Mouse (Mus musculus): ENCODE results near the gene Grik5.
"Not testable (repeated sequence)": the region's sequence is repeated elsewhere in the genome, so short reads cannot be mapped to it uniquely, and the experiment has no call there.

Gene Grik5

DNA sequence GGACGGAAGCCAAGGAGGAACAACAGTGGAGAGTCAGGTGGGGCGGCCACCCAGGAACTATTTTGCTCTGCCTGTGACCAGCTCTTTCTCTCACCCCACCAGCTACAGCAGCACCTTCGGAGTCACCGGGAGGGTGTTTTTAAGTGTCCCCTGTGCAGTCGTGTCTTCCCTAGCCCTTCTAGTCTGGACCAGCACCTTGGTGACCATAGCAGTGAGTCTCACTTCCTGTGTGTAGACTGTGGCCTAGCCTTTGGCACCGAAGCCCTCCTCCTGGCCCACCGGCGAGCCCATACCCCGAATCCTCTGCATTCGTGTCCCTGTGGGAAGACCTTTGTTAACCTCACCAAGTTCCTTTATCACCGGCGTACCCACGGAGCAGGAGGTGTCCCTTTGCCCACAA is 8.3 kb upstream of the Grik5 start:
- DNase-seq (ENCODE audit: low read depth, low spot score): no peak

DNA sequence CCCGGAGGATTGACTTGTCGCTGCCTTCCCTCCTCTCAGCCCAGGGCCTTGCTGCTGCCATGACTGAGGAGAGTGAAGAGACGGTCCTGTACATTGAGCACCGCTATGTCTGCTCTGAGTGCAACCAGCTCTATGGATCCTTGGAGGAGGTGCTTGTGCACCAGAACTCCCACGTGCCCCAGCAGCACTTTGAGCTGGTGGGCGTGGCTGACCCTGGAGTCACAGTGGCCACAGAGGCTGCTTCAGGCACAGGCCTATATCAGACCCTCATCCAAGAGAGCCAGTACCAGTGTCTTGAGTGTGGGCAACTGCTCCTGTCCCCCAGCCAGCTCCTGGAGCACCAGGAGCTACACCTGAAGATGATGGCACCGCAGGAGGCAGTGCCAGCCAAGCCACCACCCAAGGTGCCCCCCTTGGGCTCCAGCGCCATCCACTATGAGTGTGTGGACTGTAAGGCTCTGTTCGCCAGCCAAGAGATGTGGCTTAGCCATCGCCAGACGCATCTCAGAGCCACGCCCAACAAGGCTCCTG is 7.4 kb upstream of the Grik5 start:
- DNase-seq (ENCODE audit: low read depth, low spot score): no peak

GRCm38 (mm10) chr7:25077414-25077755 is 5.2 kb upstream of the Grik5 start:
- no peak for DNase-seq (ENCODE audit: low read depth, low spot score)

- peak; percentile 95 for DNase-seq (ENCODE audit: low read depth, low spot score)
Measured at GRCm38 (mm10) chr7:25076663-25077413, 4.7 kb upstream of the Grik5 start.

- DNase-seq (ENCODE audit: low read depth, low spot score): no peak
Measured at GRCm38 (mm10) chr7:25076296-25076662, 4.1 kb upstream of the Grik5 start.

DNA sequence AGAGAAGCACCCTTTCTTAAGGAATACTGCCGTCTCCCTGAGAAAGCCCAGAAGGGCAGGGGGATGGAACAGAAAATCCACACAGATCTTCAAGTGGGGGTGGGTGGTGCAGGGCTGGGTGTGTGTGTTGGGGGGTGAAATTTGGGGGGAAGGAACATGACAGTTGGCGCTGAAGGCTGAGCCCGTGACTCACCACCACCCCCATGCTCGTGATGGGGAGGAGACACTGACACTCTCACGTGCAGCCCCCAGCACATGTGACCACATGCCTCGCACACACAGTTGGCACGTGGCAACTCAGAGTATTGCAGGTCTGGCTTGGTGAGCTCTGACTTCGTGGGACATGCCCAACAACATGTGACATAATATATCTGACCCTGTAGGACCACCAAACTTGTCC is 1.8 kb upstream of the Grik5 start:
- no peak for DNase-seq (ENCODE audit: low read depth, low spot score)

DNA sequence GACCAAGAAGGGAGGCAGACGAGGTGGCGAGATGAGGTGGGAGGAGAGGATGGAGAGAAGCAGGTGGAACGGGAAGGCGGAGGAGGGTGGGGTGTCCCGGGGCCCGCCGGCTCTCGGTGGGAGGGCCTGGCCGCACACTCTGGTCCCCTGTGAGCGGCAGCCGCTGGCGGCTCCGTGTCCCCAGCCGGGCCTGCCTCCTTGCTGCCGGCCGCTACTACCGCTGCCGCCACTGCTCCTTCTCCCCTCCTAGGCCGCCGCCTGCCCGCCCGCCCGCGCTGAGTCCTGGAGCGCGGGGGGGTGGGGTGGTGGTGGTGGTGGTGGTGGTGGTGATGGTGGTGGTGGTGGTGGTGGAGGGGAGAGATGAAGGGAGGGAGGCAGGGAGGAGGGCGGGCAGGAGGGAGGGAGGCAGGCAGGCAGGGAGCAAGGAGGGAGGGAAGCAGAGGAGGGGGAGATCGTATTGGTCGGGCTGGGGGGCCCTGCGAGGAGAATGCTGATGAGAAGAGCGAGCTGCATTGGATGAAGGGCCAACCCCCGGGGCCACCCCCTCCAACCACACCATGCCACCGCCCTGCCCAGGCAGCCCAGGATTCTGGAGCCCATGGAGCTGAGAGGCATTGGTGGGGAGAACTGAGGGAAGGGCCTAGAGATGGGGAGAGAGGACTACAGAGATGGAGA is 707 bp upstream of the Grik5 start:
- DNase-seq (ENCODE audit: low read depth, low spot score): no peak

DNA sequence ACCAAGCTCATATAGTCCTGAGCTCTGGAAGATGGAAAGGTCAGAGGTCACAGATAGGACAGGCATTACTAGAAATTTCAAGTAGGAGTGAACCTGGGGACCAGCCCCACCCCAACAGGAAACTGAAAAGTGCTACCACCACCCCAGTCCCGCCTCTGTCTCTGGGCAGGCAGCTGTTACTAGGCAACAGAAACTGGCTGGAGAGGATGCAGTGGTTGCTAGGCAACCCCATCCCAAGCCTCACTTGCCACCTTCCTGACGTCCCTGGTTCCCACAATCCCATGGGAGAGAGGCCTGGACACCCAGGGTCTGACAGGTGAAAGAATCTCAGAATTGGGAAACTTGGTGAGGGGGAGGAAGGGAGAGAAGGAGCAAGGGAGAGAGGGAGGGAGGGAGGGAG is 3.4 kb downstream of the Grik5 start:
- DNase-seq (ENCODE audit: low read depth, low spot score): no peak

DNA sequence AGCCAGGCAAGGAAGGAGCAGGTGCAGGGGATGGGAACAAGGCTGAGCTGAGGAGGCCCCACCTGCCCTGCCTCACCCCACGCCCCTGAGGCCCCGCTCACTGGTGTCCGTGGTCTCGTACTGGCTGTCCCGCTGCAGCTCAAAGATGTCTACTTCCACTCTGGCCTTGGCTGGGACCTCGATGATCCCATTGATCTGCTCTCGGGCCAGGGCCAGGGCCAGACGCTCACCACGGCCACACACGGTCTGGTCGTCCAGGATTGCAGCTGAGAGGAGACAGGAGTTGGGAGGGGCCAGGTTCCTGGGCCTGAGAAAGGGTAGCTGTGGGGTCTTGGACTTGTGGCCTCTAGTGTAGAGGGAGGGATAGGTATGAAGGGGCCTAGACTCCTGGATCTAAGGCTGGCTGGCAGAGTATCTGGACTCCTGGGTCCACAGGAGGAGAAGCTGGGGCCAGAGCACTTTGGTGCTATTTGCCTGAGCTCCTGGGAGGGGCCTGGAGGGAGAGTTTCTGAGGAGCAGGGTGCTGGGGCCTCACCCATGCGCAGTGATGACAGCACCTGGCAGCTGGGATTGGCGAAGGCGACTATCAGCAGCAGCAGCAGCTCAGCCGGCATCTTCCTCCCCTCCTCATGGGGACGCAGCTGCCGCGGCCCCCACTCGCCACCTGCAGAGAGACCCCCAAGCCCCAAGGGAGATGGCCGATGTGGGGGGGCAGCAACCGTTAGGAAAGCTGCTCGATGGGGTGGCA is 4.1 kb downstream of the Grik5 start:
- DNase-seq (ENCODE audit: low read depth, low spot score): no peak

- no peak for DNase-seq (ENCODE audit: low read depth, low spot score)
Measured at GRCm38 (mm10) chr7:25067338-25067737, 4.8 kb downstream of the Grik5 start.

- DNase-seq (ENCODE audit: low read depth, low spot score): no peak
Measured at GRCm38 (mm10) chr7:25063900-25064299, 8.2 kb downstream of the Grik5 start.

DNA sequence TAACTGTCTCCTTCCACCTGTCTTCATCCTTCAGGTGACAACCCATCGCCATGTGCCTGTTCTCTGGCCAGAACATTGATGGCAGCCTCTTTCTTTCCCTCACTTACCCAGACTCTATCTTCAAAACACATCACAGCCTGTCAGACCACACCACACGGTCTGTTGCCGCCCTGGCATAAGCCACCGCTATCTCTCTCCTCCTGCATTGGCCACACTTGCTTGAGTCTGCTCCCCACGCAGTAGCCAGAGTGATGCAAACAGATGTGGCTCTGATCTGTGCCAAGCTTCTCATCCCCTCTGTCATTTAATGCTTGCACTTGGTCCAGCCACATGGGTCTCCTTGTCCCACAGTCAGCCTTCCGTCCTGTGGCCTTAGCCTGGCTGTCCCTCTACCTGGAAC is 8.8 kb downstream of the Grik5 start:
- no peak for DNase-seq (ENCODE audit: low read depth, low spot score)

DNA sequence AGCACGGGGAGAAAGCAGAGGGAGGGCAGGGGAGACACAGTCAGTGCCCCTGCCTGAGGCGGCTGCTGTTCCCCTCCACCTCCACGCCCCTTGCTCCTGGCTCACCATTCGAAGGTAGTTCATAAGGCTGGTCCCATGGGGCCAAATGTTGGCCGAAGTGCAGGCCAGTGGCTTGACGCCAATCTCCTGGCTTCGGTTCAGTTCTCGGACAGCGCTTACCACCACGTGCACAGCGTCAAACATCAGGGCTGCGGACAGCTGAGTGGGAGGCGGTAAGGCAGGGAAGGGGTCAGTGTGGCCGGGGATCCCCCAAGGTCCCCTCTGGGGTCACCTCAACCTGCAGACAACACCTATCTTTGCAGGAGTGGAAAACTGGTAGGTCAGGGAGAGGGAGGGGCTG is 13.3 kb downstream of the Grik5 start:
- no peak for DNase-seq (ENCODE audit: low read depth, low spot score)

DNA sequence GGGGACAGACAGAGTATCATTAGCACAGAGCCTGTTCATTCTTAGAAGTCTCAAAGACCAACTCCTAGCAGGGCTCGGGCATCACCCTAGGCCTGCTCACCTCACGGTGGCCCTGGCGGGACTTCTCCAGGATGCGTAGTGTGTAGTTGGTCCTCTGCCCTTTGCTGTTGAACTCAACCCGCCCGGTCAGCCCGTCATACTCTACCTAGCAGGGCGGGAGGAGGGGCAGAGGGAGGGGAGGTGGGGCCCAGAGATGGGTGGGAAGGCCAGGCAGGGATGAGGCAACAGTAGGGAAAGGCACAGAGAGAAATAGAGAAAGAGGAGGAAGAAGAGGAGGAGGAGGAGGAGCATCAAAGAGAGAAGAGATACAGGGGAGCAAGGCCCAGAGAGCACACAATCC is 13.8 kb downstream of the Grik5 start:
- no peak for DNase-seq (ENCODE audit: low read depth, low spot score)

DNA sequence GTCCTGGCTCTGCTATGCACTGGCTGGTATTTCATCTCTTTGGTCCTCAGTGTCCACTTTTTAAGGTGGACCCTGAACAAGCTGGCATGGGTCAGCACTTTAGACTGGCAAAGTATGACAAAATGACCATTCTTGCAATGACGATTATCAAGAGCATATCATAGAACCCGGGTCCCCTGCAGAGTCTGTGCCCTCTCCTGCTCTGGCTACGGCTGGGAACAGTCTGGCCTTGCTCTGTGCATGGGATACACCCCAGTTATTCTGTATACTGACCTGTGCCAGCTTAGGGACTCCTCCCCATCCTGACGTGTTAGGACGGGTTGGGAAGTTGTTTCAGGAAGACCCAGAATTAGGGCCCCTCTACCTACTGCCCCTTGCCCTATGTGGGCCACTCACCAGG is 14.3 kb downstream of the Grik5 start:
- DNase-seq (ENCODE audit: low read depth, low spot score): no peak

DNA sequence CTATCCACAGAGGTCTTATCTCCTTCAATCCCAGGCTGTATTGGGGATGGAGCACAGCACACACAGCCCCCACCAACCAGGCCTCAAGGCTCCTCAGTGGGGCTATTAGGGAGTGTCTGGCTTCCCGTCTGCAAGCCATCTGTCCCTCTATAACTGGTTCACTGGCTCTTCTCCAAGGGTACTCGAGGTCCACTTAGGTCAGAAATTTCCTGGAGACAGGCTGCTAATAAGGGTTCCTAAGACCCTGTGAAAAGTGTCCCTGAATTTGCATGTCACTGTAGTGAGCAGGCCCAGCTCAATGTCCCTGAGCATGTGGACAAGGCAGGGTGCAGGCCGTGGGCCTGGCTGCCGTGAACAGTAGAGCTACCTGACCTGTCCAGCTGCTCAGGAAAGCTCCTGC is 15.2 kb downstream of the Grik5 start:
- DNase-seq (ENCODE audit: low read depth, low spot score): no peak

DNA sequence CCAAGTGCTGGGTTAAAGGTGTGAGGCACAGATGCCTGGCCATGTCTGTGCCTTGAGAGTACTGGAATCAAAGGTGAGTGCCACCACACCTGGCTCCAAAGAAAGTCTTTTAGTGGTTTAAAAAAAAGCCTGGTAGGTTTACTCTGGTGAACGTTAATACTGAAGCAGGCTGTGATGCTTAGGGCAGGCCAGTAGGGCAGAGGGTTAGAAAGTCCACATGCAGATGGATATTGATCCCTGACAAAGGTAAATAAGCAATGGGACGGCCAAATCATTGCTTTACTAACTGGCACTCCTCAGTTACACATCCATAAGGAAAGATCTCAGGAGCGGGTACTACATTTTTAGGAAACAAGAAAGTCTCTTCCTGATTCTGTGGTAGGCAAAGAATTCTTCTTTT is 19.6 kb downstream of the Grik5 start:
- DNase-seq (ENCODE audit: low read depth, low spot score): no peak

GRCm38 (mm10) chr7:25049295-25049930 is 22.7 kb downstream of the Grik5 start:
- no peak for DNase-seq (ENCODE audit: low read depth, low spot score)

DNA sequence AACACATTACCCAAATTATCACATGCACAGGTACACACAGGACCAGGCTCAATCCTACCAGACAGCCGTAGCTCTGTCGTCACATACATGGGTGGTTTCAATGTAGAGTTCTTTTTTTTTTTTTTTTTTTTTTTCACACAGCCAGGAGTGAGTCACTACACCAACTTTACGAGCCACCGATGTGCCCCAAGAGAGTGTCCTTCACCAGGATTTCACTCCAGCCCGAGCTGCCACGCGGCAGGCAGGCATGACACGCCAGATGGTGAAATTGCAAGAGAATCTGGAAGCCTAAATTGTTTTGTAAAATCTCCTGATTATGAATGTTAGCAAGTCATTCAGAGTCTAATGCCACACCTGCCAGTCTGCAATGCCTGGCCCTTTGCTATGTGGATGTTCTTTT is 24.8 kb downstream of the Grik5 start:
- DNase-seq (ENCODE audit: low read depth, low spot score): no peak

DNA sequence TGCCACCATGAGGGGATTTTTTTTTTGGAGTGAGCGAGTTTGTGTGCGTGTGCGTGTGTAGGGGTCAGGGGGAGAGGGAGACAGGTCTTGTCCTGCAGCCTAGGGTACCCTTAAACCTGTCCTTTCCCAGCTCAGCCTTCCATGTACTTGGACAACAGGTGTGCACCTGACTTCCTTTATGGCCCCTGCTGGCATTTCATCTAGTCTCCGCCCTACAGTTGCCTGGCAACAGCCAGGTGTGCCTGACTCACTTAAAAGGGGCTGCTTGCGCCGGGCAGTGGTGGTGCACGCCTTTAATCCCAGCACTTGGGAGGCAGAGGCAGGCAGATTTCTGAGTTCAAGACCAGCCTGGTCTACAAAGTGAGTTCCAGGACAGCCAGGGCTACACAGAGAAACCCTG is 27.5 kb downstream of the Grik5 start:
- not testable (repeated sequence) for DNase-seq (ENCODE audit: low read depth, low spot score)

DNA sequence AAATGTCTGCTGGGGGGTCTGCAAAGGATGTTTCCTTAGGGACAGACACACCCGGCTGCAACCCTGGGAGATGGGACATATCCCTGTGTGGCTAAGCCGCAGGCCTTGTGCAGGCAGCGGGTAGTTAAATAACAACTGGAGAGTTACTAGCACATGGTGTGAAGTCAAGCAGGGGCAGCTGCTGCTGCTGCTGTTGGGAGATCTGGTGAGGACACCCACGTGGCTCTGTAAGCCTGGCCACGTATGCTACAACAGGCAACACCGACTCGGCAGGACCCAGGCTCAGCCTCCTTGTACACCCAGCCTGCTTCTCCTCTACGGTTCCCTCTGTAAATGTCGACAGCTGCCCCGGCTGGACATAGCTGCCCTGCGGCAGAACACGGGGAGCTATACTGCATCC is 30.2 kb downstream of the Grik5 start:
- no peak for DNase-seq (ENCODE audit: low read depth, low spot score)

GRCm38 (mm10) chr7:25035916-25036315 is 36.2 kb downstream of the Grik5 start:
- DNase-seq (ENCODE audit: low read depth, low spot score): peak; percentile 48

Data from embryo, embryonic 11.5 days (tissue).